Mouse (Mus musculus) forebrain, embryonic 13.5 days (tissue): ENCODE measurements around the gene Slc26a8. TPM values are rescaled to one million over a fixed set of nuclear protein-coding genes. Genes with fewer than 3 reads are reported as not detected.
"Not testable (repeated sequence)": the region's sequence is repeated elsewhere in the genome, so short reads cannot be mapped to it uniquely, and the experiment has no call there.

ENCODE experiments used
- ATAC-seq: fragments of 200-750 bp; cut with Nextera tagmentation; 2 replicates; pipeline ENCODE4 v1.8.0; 2017
- H3K27ac ChIP-seq: fragments of 300-500 bp; sonication (generic); 2 replicates; pipeline ENCODE4 v1.5.1; 2015; ENCODE audit warnings: inconsistent platforms, mild to moderate bottlenecking, moderate library complexity
- H3K27me3 ChIP-seq: fragments of 300-500 bp; sonication (generic); 2 replicates; pipeline ENCODE4 v1.6.1; 2015; ENCODE audit warnings: mild to moderate bottlenecking, inconsistent platforms
- H3K36me3 ChIP-seq: fragments of 300-500 bp; sonication (generic); 2 replicates; pipeline ENCODE4 v1.6.1; 2015; ENCODE audit warnings: mild to moderate bottlenecking, inconsistent platforms; ENCODE audit not compliant: poor library complexity, severe bottlenecking
- H3K4me1 ChIP-seq: fragments of 300-500 bp; sonication (generic); 2 replicates; pipeline ENCODE4 v1.6.1; 2015; ENCODE audit warnings: inconsistent platforms
- H3K4me2 ChIP-seq: fragments of 300-500 bp; sonication (generic); 2 replicates; pipeline ENCODE4 v1.6.1; 2015; ENCODE audit warnings: inconsistent platforms, mild to moderate bottlenecking, moderate library complexity
- H3K4me3 ChIP-seq: fragments of 300-500 bp; sonication (generic); 2 replicates; pipeline ENCODE4 v1.5.1; 2015; ENCODE audit warnings: mild to moderate bottlenecking, inconsistent platforms
- H3K9ac ChIP-seq: fragments of 300-500 bp; sonication (generic); 2 replicates; pipeline ENCODE4 v1.6.1; 2015; ENCODE audit warnings: mild to moderate bottlenecking, inconsistent platforms
- H3K9me3 ChIP-seq: fragments of 300-500 bp; sonication (generic); replicated peaks from 2 replicates; pipeline ENCODE4 v1.6.1; 2016; ENCODE audit warnings: inconsistent platforms
- WGBS: fragments of 180-500 bp; shearing (Covaris S2); methylation state at CpG from one replicate; pipeline ENCODE4 v1.1.7; 2015; 5-methylcytosine and 5-hydroxymethylcytosine counted together
- polyA plus RNA-seq: library from polyadenylated mRNA; unstranded; fragments of >200 nt; fragmentation: Nextera tagmentation; extraction: Ambion mirVana; gene quantifications from 2 replicates; pipeline ENCODE4 v1.2.1, GENCODE M21; 2015

The Slc26a8 gene
- polyA plus RNA-seq: 0.86 and 0.99 TPM in 2 replicates

DNA sequence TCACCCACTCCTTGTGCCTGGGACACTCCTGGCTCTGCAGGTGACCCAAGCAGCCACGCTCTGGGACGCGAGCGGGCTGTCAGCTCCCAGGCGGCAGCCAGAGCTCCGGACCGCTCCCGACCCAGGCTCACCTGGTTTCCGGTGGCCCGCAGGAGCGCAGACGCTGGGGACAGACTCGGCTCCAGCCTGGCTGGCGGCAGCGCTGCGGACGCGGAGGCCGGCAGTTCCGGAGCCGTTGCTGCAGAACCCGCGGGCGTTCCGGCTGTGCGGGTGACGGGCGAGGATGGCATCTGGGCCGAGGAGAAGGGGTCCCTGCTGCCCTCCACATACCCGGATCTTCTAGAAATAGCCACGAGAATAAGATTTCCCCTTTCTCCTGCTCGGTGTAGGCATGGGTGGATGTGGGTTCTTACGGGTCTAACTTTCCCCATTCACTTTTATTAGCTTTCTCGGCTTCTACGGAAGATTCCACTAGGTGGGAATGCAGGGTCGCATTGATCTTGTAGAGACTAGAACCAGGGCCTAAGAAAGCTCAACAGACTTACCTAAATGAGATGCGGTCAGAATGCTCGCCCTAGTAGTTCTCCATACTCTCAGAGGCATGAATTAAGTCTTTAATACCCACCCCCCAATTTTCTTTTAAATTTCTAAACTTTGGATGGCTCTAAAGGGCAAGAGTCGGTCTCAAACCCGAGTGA lies at the start of gene Slc26a8:
Slc26a8 (minus strand) TSS at position 648 of the 698 bp plus-strand sequence.
- H3K9ac ChIP-seq: peak within 1 kb of the TSS; percentile 94
- 10% methylated on average over 40 of the region's 40 CpGs for WGBS
- H3K4me3 ChIP-seq: peak within 1 kb of the TSS; percentile 99
- H3K36me3 ChIP-seq: no peaks in the 10 kb centered on the region
- peaks cover 18% of the 10 kb centered on the region for H3K27me3 ChIP-seq
- no peaks in the 10 kb centered on the region for H3K9me3 ChIP-seq
- peak within 1 kb of the TSS; percentile 78 for H3K4me2 ChIP-seq
- no peak for ATAC-seq
- H3K4me1 ChIP-seq: peaks cover 33% of the 10 kb centered on the region
- H3K27ac ChIP-seq: peak within 1 kb of the TSS; percentile 95

DNA sequence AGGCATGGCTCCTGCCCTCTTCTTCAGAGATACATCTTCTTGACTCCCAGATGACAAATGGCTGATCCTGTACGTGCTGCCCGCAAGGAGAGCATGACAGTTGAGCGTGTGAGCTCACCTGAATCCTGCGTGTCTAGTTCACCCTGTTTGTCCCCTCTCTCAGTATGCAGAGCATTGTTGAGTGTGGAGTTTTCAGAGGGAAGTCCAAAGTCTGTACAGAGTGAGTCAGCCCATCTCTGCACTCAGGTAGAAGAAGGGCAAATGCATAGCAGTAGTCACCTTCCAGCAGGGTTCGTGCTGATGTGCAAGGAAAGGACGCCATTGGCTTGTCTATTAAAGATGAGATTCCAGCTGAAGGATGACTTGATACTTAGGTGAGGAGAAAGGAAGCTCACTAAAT lies 49.2 kb upstream of the Slc26a8 start:
- 97% methylated on average over 6 of the region's 6 CpGs for WGBS
- H3K4me2 ChIP-seq: no peak overlapping the region
- H3K27ac ChIP-seq: no peak overlapping the region
- H3K4me3 ChIP-seq: no peak overlapping the region
- H3K4me1 ChIP-seq: no peaks in the 10 kb centered on the region
- peaks cover 57% of the 10 kb centered on the region for H3K36me3 ChIP-seq
- no peak for ATAC-seq
- H3K27me3 ChIP-seq: no peaks in the 10 kb centered on the region
- no peak overlapping the region for H3K9ac ChIP-seq
- H3K9me3 ChIP-seq: no peaks in the 10 kb centered on the region

DNA sequence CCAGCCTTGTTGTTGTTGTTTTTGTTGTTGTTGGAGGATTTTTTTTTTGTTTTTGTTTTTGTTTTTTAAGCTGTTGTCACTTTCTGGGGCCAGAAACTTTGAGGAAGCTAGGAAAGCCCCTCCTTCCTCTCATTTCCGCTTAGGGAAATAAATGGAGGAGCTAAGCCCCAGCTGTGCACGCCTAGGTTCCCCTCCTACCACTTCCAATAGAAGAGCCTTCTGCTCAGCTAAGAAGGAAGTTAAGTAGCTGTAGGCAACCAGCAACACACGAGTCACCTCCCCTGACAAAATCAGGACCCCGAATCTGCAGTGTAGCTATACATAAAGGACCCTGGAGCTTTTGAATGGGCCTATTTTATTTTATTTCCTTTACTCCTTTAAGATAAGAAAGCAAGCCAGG lies 47.9 kb upstream of the Slc26a8 start:
- no peak for ATAC-seq
- no peaks in the 10 kb centered on the region for H3K4me1 ChIP-seq
- H3K4me2 ChIP-seq: no peak overlapping the region
- no peak overlapping the region for H3K9ac ChIP-seq
- no peak overlapping the region for H3K4me3 ChIP-seq
- H3K27me3 ChIP-seq: no peaks in the 10 kb centered on the region
- H3K36me3 ChIP-seq: peaks cover 52% of the 10 kb centered on the region
- H3K9me3 ChIP-seq: no peaks in the 10 kb centered on the region
- WGBS: 84% methylated on average over 4 of the region's 4 CpGs
- no peak overlapping the region for H3K27ac ChIP-seq

DNA sequence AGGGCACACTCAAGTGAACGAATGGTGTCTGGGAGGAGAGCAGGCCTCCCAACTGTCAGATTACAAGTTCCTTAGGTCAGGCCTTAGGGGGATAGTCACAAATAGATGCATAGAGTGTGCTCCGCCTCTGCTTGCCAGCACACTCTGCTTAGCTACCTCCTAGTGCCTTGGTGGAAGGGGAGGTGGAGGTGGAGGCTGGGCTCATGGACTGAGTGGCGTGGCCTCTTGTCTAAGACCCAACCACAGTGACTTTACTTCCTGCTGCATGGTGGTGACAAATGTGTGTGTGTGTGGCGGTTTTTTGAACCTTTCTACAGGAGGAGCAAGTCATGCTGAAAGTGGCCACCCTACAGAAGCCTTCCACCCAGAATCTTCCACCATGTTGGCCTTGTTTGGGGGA lies 46.5 kb upstream of the Slc26a8 start:
- H3K27me3 ChIP-seq: no peaks in the 10 kb centered on the region
- 90% methylated on average over 4 of the region's 4 CpGs for WGBS
- H3K27ac ChIP-seq: no peak overlapping the region
- no peak for ATAC-seq
- H3K9ac ChIP-seq: no peak overlapping the region
- H3K4me2 ChIP-seq: no peak overlapping the region
- peaks cover 49% of the 10 kb centered on the region for H3K36me3 ChIP-seq
- H3K4me3 ChIP-seq: no peak overlapping the region
- no peaks in the 10 kb centered on the region for H3K9me3 ChIP-seq
- no peaks in the 10 kb centered on the region for H3K4me1 ChIP-seq

DNA sequence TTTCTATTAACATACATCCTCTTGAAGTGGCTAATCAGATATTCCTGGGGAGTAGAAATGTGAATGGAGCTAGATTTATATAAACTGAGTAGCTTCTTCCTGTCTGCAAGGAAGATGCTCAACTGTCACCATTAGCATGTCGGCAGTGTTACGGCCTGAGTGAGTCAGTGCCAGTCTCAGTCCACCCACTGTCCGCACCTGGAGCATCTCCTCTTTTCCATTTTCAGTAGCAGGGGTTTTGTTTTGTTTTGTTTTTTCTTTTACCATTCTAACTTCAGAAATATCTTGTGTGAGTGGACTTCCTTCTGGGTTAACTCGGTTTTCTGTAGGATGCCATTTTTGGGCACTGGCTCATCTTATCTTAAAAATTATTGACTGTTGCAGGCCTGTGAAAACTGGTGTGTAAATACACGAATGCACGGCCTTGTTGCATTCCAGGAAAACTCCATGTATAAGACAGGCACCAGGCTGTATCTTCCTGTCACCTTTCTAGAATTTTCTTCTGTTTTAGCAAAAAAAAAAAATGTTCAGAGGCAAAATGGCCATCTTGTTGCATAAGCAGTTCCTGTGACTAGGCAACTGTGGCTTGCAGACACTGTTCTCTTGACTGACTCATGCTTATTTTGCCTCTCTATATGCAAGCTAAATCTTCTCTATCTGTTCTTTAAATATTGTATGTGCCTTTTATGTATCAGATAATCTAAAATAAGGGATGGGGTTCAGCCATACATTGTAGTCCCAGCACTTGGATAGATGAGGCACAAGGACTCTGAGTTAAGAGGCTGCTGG lies 45.5 kb upstream of the Slc26a8 start:
- no peaks in the 10 kb centered on the region for H3K9me3 ChIP-seq
- WGBS: 95% methylated on average over 6 of the region's 6 CpGs
- no peak overlapping the region for H3K9ac ChIP-seq
- H3K4me2 ChIP-seq: no peak overlapping the region
- H3K27ac ChIP-seq: no peak overlapping the region
- no peaks in the 10 kb centered on the region for H3K4me1 ChIP-seq
- H3K27me3 ChIP-seq: no peaks in the 10 kb centered on the region
- H3K4me3 ChIP-seq: no peak overlapping the region
- no peak for ATAC-seq
- H3K36me3 ChIP-seq: peaks cover 49% of the 10 kb centered on the region

DNA sequence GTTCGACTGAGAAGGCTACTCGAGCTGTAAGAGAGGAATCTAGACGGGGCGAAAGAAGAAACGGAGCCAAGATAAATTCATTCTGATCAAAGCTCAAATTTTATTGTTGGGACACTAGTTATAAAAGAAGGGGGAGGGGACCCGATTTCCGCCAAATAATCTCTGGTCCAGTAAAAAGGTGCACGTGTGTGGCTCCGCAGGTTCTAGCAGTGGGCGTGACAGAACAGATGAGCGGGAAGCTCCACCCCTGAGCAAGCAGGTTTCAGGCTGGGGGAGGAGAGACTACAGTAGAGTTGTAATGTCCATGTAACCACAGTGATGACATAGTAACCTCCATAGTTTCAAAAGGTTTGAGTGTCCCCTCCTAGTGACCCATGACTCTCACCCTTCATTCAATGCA lies 37.5 kb upstream of the Slc26a8 start:
- H3K4me2 ChIP-seq, H3K9ac ChIP-seq, ATAC-seq, H3K9me3 ChIP-seq, H3K27ac ChIP-seq, H3K4me3 ChIP-seq, H3K4me1 ChIP-seq, H3K27me3 ChIP-seq: not testable (repeated sequence)
- 92% methylated on average over 11 of the region's 11 CpGs for WGBS
- peaks cover 86% of the 10 kb centered on the region for H3K36me3 ChIP-seq

DNA sequence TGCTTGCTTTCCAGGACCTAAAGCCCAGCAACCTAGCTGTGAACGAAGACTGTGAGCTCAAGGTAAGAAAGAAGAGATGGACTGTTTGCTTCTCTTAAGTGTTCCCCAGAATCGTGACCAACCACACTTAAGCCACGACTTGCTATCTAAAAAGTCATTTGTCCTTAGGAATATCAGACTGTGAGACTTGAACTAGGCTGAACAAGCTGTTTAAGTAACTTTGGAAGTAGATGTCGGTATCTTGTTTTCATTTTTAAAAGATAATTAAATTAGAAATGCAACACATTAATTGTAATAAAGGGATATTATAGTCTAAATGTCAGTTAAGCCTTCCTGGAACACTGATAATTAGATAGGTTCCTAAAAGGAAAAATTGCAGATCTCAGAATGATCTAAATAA lies 35.8 kb upstream of the Slc26a8 start, which contains the start of gene AC170998.1:
AC170998.1 (plus strand) TSS at position 301 of the 400 bp plus-strand sequence.
- 95% methylated on average over 4 of the region's 4 CpGs for WGBS
- Histone ChIP-seq H3K4me2 (no peak within 1 kb of the TSS), H3K4me3 (no peak within 1 kb of the TSS), H3K4me1 (no peaks in the 10 kb centered on the region), H3K9ac (no peak within 1 kb of the TSS), H3K27ac (no peak within 1 kb of the TSS), H3K36me3 (peaks cover 82% of the 10 kb centered on the region), H3K27me3 (no peaks in the 10 kb centered on the region), H3K9me3 (no peaks in the 10 kb centered on the region)
- ATAC-seq: no peak

DNA sequence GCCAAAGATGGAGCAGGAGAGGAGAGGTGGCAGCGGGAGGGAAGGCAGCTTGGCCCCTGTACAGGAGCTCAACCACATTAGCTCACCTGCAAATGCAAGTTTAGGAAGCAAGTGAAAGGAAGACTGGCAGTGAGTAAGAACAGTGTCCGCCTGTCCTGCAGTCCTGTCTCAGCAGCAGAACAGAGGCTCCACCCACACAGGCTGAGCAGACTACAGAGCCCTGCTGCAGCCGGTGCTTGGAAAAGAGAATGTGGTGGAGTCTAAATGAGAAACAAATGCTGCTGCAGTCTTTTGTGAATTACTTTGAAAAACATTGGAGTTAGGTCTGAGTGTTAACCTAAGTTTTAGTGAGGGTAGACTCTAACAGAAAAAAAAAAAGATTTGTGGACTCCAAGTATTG lies 27.5 kb upstream of the Slc26a8 start:
- H3K4me2 ChIP-seq: no peak overlapping the region
- no peak for ATAC-seq
- H3K9ac ChIP-seq: no peak overlapping the region
- no peak overlapping the region for H3K4me3 ChIP-seq
- no peaks in the 10 kb centered on the region for H3K27me3 ChIP-seq
- H3K36me3 ChIP-seq: peaks cover 59% of the 10 kb centered on the region
- no peaks in the 10 kb centered on the region for H3K4me1 ChIP-seq
- 74% methylated on average over 3 of the region's 3 CpGs for WGBS
- H3K27ac ChIP-seq: no peak overlapping the region
- H3K9me3 ChIP-seq: no peaks in the 10 kb centered on the region

DNA sequence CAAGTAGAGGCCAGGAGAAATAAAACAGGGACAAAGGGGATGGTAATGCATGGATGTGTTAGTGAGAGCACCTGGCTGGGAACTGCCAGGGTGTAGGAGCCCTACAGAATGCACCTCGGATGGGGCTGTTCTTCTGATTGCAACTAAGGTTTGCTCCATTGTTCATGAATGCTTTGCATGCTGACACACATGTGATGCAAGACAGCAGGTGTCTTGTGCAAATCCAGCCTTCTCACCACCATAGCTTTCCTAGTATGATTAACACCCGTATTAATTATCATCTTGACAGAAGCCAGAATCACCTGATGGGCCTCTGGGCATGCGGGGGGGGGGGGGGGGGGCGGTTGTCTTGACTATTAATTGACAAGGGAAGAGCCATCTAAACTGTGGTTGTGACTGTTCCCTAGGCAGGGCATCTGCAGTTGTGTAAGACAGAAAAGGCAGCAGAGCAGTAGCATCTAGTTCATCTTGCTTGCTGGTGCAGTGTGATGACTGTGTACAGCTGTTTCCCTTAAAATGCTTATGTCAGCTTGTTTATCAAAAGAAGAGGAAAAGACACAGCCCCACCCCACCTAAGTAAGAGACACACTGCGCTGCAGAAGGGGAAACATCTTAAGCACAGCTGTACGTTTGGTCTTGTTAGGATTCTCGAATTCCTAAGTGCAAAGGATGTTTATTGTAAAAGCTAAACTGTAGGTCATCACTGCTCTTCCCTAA lies 26.0 kb upstream of the Slc26a8 start:
- H3K4me3 ChIP-seq: no peak overlapping the region
- no peak overlapping the region for H3K27ac ChIP-seq
- no peaks in the 10 kb centered on the region for H3K4me1 ChIP-seq
- no peaks in the 10 kb centered on the region for H3K27me3 ChIP-seq
- H3K9me3 ChIP-seq: no peaks in the 10 kb centered on the region
- no peak overlapping the region for H3K9ac ChIP-seq
- H3K36me3 ChIP-seq: peaks cover 47% of the 10 kb centered on the region
- WGBS: 68% methylated on average over 6 of the region's 7 CpGs
- H3K4me2 ChIP-seq: no peak overlapping the region
- no peak for ATAC-seq

DNA sequence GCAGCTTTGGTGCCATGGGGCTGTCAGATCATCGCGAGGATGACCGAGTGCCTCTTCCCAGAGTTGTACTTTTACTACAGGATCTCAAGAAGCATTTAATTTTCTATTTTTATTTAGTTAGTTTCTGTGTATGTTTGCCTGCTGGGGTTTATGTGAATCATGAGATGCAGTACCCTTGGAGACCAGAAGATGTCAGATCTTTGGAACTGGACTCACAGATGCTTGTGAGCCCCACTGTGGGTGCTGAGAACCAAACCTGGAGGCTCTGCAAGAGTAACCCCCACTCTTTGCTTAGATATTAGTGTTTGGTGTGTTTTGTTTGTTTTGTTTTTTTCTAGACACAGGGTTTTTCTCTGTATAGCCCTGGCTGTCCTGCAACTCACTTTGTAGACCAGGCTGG lies 24.0 kb upstream of the Slc26a8 start:
- WGBS: 95% methylated on average over 3 of the region's 3 CpGs
- H3K4me2 ChIP-seq: no peak overlapping the region
- no peak overlapping the region for H3K27ac ChIP-seq
- no peak for ATAC-seq
- H3K4me1 ChIP-seq: no peaks in the 10 kb centered on the region
- H3K36me3 ChIP-seq: peaks cover 38% of the 10 kb centered on the region
- H3K9ac ChIP-seq: no peak overlapping the region
- no peaks in the 10 kb centered on the region for H3K9me3 ChIP-seq
- H3K27me3 ChIP-seq: no peaks in the 10 kb centered on the region
- no peak overlapping the region for H3K4me3 ChIP-seq

DNA sequence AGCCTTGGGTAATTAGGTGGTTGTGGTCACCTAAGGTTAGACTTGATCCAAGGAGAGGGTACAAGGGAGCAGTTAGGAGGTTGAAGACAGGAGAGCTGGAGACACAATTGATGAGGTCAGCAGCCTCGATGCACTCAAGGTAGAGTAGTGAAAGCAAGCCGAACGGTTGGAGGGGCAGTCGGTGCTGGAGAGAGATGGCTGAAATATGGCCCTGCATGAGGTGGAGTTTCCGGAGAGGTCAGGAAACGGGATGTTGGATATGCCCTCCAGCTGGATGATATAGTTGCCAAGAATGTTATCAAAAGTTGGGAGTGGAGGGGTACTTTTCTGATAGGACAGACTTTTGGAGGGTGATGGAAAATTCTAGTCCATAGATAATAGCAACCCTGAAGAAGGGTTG lies 22.3 kb upstream of the Slc26a8 start:
- Histone ChIP-seq H3K9ac (no peak overlapping the region), H3K27ac (no peak overlapping the region), H3K4me1 (no peaks in the 10 kb centered on the region), H3K4me2 (no peak overlapping the region), H3K4me3 (no peak overlapping the region), H3K36me3 (peaks cover 30% of the 10 kb centered on the region), H3K9me3 (no peaks in the 10 kb centered on the region), H3K27me3 (no peaks in the 10 kb centered on the region)
- no peak for ATAC-seq
- 92% methylated on average over 6 of the region's 6 CpGs for WGBS

DNA sequence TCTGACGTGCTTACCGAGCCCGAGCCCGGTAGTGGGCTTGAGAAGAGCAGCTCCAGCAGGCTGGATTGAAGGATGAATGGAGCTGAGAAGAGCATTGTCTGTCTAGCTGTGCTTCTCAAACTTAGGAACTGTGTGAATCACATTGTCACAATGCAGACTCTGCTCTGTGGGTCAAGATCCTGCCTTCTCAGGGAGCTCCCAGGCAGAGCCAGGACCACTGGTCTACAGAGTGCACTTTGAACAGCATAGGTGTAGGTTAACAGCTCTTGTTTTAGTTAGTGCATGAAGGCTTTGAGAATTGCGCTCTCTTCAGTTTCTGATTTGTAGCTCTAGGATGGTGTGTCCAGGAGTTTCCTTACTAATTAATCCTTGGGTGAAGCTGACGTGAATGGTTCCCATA lies 21.2 kb upstream of the Slc26a8 start:
- Histone ChIP-seq H3K27ac (no peak overlapping the region), H3K27me3 (no peaks in the 10 kb centered on the region), H3K4me2 (no peak overlapping the region), H3K36me3 (peaks cover 25% of the 10 kb centered on the region), H3K4me1 (no peaks in the 10 kb centered on the region), H3K4me3 (no peak overlapping the region), H3K9me3 (no peaks in the 10 kb centered on the region), H3K9ac (no peak overlapping the region)
- 85% methylated on average over 6 of the region's 6 CpGs for WGBS
- no peak for ATAC-seq
